Mouse (Mus musculus): ENCODE data around the gene Hist2h2aa2.
"Not testable (repeated sequence)": the region's sequence is repeated elsewhere in the genome, so short reads cannot be mapped to it uniquely, and the experiment has no call there.

Hist2h2aa2 gene

DNA sequence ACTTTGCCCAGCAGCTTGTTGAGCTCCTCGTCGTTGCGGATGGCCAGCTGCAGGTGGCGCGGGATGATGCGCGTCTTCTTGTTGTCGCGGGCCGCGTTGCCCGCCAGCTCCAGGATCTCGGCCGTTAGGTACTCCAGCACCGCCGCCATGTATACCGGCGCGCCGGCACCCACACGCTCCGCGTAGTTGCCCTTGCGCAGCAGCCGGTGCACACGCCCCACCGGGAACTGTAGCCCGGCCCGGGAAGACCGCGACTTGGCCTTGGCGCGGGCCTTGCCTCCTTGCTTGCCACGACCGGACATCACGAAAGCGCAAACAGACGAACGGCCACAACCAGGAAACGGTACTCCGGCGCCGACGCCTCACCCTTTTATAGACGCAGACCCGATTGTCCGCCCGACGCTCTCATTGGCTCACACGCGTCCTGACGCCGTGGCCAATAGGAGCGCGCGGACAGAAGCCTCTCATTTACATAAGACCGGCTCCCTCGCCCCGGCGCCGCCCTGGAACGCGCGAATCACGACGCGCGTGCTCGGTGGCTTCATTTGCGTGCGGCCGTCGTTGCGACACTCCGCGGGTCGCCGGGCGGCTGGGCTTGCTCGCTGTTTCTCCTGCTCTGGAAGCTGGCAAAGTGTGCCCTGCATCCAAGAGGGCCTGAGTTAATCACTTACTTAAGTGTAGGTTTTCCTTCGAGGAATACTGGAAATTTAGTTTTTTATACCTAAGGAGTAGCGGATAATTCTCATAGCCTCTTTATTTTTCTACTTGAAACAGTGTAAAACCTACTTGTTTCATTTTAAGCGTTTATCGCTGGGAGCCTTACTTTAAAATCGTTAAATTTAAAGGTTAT lies at the start of gene Hist2h2aa2:
Hist2h2aa2 (minus strand) TSS at position 328 of the 850 bp plus-strand sequence.
- peak; percentile 88 to 94 for DNase-seq

DNA sequence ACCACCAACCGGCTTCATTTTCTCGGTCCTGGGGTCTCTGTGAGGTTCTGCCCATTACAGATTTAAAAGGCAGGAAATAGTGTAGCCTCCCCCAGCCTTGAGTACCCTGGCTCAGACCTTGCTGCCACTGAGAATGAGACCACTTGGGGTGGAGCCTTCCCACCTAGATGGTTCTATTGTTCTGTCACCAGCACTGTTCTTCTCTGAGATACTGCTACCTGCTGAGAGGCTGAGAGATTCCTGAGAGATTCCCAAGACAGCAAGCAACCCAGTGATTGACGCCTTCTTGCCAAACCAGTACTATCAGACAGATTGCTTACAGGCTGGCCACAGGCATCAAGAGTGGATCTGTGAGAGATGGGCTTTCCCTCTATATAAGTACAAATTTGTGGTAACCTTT lies 49.1 kb upstream of the Hist2h2aa2 start:
- DNase-seq: no peak

DNA sequence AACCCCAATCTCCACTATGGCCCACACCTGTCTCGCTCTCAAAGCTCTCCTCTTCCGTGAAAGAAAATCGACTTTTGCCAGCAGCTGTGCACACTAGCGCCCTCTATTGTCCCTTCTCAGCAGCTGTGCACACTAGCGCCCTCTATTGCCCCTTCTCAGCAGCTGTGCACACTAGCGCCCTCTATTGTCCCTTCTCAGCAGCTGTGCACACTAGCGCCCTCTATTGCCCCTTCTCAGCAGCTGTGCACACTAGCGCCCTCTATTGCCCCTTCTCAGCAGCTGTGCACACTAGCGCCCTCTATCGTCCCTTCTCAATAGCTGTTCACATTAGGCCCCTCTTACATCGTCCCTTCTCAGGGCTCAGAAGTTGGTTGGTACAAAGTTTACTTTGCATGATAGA lies 47.3 kb upstream of the Hist2h2aa2 start:
- DNase-seq: not testable (repeated sequence)

DNA sequence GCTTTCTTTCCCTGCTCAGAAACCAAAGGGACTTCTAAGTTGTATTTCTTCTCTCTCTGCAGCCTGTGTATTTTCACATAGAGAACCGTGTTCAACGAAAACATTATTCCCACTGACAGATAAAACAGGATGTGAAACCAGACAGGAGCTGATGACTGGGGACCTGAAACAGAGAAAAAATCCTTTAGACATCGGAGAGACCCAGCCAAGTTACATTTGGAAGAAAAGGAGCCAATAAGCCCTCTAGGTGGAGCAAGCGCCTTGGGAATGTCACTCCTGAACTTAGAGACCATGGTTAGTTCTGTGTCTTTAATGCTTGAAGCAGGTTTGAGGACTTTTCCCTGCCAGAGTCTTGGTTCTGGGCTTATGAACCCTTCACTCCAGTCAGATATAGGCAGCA lies 44.4 kb upstream of the Hist2h2aa2 start:
- no peak for DNase-seq

DNA sequence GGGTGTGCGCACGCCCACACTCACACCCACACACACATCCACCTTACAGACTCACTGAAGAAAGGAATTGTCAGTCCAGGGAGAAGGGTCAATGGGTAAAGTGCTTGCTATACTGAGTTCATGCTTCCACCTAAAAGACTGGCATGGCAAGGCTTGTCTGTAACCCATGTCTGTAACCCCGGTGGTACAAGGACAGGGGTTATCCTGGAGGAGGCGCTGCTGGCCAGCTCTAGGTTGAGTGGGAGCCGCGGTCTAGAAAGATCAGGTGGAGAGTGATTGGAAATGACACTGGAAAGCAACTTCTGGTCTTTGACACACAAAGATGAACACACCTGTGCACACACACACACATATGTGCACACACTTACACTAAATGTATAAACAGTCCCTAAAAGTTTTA lies 40.6 kb upstream of the Hist2h2aa2 start:
- DNase-seq: no peak

GRCm38 (mm10) chr3:96277800-96278624 lies 37.9 kb upstream of the Hist2h2aa2 start:
- DNase-seq: peak; percentile 88 to 90

- peak; percentile 50 to 65 for DNase-seq
These were observed 37.3 kb upstream of the Hist2h2aa2 start for GRCm38 (mm10) chr3:96277428-96277799.

- peak; percentile 39 to 57 for DNase-seq
These were observed 33.8 kb upstream of the Hist2h2aa2 start for GRCm38 (mm10) chr3:96273591-96274465.

DNA sequence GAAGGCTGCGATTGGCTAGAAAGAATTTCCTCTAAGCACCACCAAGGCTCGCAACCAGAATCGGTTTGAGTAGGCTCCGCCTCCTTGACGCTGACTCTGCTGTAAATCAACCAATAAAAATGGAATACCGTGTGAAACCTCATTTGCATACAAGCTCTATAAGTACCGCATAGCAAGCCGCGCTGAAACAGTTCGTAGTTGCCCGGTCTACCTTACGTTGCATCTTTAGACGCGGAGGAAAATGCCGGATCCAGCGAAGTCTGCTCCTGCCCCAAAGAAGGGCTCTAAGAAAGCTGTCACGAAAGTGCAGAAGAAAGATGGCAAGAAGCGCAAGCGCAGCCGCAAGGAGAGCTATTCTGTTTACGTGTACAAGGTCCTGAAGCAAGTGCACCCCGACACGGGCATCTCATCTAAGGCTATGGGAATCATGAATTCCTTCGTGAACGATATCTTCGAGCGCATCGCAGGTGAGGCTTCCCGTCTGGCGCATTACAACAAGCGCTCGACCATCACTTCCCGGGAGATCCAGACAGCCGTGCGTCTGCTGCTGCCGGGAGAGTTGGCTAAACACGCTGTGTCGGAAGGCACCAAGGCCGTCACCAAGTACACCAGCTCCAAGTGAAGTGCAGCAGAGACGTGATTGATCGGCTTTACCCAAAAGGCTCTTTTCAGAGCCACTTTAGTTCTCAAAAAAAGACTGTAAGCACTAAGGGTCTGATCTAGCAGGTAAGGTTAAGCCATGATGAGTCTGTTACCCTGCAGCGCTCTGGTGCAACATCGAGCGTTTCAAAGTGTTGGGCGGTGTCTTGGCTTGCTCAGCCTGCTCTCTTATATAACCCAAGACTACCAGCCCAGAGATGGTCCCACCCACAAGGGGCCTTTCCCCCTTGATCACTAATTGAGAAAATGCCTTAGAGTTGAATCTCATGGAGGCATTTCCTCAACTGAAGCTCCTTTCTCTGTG lies 29.7 kb upstream of the Hist2h2aa2 start, which contains the start of gene Hist2h2bb:
Hist2h2bb (plus strand) TSS at position 242 of the 964 bp plus-strand sequence.
- DNase-seq: peak; percentile 86 to 95

- DNase-seq: peak in 1 of 2 experiments; percentile 52
These were observed 28.8 kb upstream of the Hist2h2aa2 start for GRCm38 (mm10) chr3:96268776-96269378.

DNA sequence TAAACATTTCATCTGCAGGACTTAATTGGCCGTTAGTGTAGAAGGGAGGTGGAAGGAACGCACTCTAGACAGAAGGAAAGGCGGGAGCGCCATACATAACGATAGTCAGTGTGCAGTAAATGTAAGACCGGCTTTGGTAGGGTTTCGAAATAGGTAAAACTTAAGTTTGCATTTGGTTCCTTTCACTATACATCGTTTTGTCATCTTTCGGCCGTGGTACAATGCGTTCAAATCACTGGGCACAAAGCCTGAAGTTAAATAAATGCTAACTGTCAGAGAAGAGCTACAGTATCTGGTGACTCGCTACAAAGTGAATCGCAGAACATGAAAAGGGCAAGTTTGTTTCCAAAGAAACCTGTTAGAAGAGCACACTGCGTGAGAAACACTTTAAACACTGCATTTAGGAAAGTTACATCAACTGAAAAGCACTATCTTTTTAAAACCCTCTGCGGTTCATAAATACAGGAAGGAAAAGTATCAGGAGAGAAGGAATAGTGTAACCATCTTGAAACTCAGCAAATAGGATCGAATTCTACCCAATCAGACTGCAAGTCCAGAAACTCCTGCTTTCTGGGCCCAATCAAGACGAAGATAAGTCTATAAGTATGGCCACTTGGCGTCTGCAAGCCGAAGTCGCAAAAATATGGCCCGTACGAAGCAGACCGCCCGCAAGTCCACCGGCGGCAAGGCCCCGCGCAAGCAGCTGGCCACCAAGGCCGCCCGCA lies 28.1 kb upstream of the Hist2h2aa2 start, which contains the start of gene Hist2h3b:
Hist2h3b (plus strand) TSS at position 604 of the 725 bp plus-strand sequence.
- peak; percentile 57 to 74 for DNase-seq

- no peak for DNase-seq
These were observed 27.5 kb upstream of the Hist2h2aa2 start for GRCm38 (mm10) chr3:96267541-96267940.

- DNase-seq: no peak
These were observed 26.1 kb upstream of the Hist2h2aa2 start for GRCm38 (mm10) chr3:96266132-96266710.

GRCm38 (mm10) chr3:96264404-96264949 lies 24.4 kb upstream of the Hist2h2aa2 start:
- DNase-seq: no peak

GRCm38 (mm10) chr3:96263558-96264403 lies 23.7 kb upstream of the Hist2h2aa2 start:
- DNase-seq: peak in 1 of 2 experiments; percentile 55

DNA sequence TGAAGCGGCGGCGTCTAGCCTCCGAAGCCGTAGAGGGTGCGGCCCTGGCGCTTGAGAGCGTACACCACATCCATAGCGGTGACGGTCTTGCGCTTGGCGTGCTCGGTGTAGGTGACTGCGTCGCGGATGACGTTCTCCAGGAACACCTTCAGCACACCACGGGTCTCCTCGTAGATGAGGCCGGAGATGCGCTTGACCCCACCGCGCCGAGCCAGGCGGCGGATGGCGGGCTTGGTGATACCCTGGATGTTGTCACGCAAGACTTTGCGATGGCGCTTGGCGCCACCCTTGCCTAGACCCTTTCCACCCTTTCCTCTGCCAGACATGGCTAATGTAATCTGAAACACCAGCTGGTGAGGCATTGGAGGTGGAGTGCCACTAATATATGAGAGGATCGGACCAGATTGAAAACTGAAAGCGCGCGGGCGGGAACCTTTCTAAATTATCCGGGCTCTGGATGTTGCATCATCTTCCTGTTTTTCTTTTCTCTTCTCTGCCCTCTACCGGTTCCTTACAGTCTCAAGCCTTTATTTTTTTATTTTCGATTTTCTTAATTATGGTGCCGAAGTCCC lies 23.0 kb upstream of the Hist2h2aa2 start, which contains the start of gene Hist2h4:
Hist2h4 (minus strand) TSS at position 333 of the 572 bp plus-strand sequence.
- peak; percentile 83 to 94 for DNase-seq

- DNase-seq: peak; percentile 46 to 66
These were observed 22.3 kb upstream of the Hist2h2aa2 start for GRCm38 (mm10) chr3:96262216-96262875.
